Mouse (Mus musculus): ENCODE data around the gene Ankrd36.

DNA sequence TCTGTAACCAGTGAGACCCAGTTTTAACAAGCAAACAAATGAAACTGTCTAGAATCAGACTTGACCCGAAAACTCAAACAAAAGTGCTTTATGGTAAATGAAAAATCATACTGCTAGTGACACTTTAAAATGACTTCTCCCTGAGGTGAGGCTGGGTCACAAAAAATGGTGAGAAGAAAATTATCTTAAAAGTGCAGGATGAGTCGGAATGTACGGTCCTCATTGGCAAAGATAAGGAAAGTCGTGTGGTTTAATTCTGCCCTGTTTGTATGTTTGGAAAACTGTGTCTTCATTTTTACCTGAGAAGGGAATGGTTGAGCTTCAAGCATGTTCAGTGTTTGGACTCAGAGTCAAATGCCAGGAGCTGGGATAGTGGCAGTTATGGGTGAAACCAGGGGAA, 2.4 kb downstream of the Ankrd36 start:
- TF ChIP-seq CTCF (IDR thresholded peaks at IDR 0.05; ENCODE audit: low read depth) (no peak), EP300 (optimal IDR thresholded peaks at IDR 0.05) (no peak)

Data from stomach, postnatal 0 days (tissue).